Mouse (Mus musculus) testis, adult 2 months (tissue): ENCODE measurements around the gene Cetn4.

Experiments
- CTCF ChIP-seq: fragments of 200-500 bp; IDR thresholded peaks from 2 replicates; pipeline ENCODE4 v1.5.1; 2012; ENCODE audit warnings: low read depth, mild to moderate bottlenecking, inconsistent platforms, low read length, moderate library complexity; ENCODE audit not compliant: control insufficient read depth, insufficient read depth, insufficient replicate concordance
- POLR2A ChIP-seq: fragments of 200-500 bp; IDR thresholded peaks from 2 replicates; pipeline ENCODE4 v1.6.1; 2012; ENCODE audit warnings: low read depth, mild to moderate bottlenecking, inconsistent platforms, low read length, moderate library complexity; ENCODE audit not compliant: control insufficient read depth

GRCm38 (mm10) chr3:37271209-37271608, 41.3 kb downstream of the Cetn4 start:
- TF ChIP-seq POLR2A (no peak), CTCF (peak; percentile 52; the same call in 1 of the 2 replicates)
